Mouse (Mus musculus): ENCODE results near the gene Greb1. TPM values are rescaled to one million over a fixed set of nuclear protein-coding genes. Genes with fewer than 3 reads are reported as not detected.

Greb1 gene
- total RNA-seq (2017): not detected in 2 replicates

DNA sequence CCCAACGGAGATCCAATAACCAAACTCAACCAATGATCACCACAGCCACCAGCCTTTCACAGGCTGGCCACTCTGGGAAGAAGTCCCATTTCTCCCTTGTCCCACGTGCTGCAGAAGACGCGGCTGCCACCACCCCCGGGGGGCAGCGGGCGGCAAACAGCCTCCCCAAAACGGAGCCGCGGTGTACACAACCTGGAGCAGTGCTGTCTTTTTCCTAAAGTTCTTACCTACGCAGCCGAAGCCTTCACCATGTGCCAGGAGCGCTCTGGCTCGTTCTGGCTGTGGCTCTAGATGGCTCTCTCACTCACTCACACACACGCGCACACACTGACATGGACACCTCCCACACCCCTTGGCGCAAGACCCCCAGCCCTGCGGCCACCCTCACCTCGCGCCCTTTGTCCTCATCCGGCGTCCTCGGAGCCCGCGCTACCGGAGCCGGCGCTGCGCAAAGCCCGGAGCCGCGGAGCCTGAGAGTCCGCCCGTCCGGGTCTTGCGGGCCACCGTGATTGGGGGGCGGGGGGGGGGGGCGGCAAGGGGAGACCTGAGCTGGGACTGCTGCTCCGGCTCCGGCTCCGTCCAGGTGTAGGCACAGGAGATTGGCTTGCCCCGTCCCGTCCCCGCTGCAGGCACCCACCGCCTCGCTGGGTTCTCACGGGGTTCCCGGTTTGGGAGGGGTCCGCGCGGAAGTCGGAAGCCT lies at the start of gene Greb1:
Greb1 (minus strand) TSS at position 628 of the 700 bp plus-strand sequence.
- no peak for ATAC-seq (ENCODE audit: extremely low read depth, insufficient number of reproducible peaks, low FRiP score, poor library complexity, severe bottlenecking)

DNA sequence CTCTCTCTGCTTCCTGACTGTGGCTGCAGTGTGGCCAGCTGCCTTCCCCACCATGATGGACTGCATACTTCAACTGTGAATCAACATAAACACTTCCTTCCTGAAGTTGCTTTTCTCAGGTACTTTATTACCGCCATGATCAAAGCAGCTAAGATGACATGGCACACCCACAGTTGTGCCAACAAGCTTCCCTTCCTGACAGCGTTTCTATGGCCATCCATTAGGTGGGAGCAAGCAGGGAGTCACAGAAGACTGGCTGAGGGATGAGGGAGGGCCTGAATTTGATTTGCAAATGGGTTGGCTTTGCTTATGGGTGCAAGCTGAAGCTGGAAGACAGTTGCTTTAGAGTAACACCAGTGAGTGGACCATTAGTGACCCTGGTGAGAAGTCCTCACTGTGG lies 49.1 kb upstream of the Greb1 start:
- no peak for ATAC-seq (ENCODE audit: extremely low read depth, insufficient number of reproducible peaks, low FRiP score, poor library complexity, severe bottlenecking)

DNA sequence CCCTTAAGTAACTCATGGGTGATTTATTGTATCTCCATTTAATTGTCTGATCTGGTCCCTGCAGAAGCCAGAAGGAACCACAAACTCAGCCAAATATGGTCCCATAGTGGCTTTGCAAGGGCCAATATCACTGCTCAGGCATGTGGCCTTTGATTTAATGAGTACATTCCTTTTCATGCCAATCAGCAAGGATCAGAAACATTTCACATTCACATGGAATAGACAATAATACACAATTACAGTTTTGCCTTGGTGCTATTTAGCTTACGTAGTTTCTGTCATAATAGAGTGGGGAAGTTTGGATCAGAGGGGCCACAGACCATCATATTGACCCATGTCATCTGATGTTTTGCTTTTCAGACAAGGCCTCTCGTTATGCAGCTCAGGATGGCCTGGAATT lies 47.8 kb upstream of the Greb1 start:
- ATAC-seq (ENCODE audit: extremely low read depth, insufficient number of reproducible peaks, low FRiP score, poor library complexity, severe bottlenecking): no peak

DNA sequence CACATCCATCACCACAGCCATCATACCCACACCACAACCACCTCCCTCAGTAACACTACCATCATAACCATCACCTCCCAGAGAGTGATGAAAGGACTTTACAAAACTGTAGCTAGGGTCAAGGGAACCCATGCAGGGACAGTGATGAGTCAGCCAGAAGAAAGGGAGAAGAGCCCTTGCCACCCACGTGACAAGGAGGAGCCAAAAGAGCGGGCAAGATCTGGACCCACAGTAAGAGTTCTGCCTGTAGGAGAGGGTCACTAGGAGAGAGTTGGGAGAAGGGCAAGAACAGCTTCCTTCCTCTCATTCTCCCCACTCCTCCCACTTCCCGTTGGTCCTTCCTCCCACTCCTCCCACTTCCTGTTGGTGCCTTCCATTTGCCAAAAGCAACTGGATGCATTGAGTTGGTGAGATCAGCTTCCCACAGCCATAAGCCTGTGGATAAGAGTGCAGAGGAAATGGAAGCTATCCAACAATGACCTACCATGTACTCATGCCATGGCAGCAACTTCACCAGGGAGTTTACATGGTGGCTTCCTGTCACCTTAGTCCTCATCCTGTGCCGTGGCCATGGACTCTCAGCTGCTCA lies 46.6 kb upstream of the Greb1 start:
- ATAC-seq (ENCODE audit: extremely low read depth, insufficient number of reproducible peaks, low FRiP score, poor library complexity, severe bottlenecking): 0 out of 2 replicates have a peak, but pooled peaks have one; percentile 6

DNA sequence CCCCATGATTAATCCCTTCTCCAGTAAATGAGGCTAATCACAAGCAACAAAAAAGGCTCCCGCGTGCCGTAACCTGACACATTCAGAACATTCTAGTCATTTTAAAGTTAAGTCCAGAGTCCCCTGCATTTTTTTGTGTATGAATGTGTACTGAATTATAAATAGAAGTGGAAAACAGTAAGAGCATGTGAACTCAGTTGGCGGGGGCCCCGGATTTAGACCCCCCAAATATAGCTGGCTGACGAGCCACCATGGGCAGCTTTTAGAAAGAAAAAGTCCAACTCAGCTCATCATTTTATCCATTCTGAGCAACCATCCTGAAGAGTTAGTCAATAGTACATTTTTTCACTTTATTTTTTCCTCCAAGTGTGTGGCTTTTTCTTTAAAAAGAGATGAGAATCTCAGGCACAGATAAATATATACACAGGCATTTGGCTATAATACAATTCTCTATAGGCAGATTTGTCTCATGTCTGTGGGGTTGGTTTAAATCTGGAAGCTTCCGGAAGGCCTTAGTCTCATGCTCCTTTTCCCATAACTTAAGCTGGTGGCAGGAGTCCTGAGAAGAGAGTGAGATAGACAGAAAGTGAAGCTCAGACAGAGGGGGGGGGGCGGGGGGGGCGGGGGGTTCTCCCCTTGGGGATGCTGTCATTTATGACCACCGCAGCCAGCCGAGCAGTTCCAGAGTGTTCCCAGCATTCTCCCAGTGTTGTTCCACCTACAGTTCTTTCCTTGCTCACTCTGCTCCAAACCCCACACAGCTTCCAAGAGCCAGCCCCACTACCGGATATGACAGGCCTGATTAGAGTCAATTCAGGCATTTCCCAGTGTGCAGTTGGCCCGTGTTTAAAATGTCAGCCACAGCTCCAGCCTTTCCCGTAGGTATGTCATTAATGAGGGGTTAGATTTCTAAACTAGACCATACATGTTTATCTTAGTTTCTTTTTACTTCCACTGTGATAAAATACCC lies 44.2 kb upstream of the Greb1 start:
- no peak for ATAC-seq (ENCODE audit: extremely low read depth, insufficient number of reproducible peaks, low FRiP score, poor library complexity, severe bottlenecking)

DNA sequence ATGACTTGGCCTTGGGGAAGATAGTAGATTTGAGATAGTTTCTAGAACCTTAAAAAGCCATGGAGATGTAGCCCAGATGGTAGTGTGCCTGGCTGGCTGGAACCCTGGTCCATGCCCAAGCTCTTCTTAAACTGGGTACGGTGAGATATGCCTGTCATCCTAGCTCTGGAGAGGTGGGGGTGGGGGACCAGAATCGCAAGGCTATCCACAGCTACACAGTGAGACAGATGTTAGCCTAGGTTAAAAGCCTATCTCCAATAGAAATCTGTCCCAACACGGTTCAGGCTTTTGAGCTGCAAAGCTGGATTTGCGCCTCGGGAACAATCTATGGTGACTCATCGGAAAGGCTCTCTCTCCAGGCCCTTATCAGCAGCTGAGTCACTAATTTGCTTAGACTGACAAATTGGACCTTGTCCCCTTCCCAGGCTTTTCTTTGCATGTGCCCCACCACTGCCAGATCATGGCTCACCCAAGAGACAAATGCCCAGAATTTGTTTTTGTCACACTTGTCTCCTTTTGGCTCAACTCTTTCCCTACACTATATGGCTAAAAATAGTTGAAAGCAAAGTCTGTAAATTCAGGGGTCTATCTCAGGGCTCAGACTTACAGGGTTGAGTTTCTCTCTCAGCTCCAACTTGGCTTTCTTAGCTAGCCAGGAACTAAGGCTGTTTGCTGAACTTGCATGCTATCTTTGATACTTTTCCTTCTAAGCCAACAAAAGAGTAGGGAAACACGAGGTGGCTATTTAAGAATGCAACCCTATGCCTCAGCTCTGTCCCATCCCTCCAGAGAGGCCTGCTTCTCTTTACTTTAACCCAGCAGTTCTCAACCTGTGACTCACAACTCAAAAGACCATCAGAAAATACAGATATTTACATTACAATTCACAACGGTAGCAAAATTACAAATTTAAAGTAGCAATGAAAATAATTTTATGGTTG lies 40.4 kb upstream of the Greb1 start:
- ATAC-seq (ENCODE audit: extremely low read depth, insufficient number of reproducible peaks, low FRiP score, poor library complexity, severe bottlenecking): no peak

DNA sequence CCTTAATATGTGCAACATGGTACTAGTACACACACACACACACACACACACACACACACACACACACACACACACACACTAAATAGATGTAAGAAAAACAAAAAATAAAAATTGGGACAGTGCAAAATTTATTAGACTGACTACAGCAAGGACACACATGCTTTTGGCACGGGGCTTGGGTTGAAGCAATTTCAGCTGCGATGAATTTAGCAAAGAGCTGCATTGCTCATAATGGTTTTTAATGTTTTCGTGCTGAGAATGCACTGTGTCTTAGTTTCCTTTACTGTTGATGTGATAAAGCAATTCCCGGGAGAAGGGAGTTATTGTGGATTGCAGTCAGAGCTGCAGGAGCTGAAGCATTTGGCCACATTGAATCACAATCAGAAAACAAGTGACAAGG lies 37.1 kb upstream of the Greb1 start:
- ATAC-seq (ENCODE audit: extremely low read depth, insufficient number of reproducible peaks, low FRiP score, poor library complexity, severe bottlenecking): no peak

DNA sequence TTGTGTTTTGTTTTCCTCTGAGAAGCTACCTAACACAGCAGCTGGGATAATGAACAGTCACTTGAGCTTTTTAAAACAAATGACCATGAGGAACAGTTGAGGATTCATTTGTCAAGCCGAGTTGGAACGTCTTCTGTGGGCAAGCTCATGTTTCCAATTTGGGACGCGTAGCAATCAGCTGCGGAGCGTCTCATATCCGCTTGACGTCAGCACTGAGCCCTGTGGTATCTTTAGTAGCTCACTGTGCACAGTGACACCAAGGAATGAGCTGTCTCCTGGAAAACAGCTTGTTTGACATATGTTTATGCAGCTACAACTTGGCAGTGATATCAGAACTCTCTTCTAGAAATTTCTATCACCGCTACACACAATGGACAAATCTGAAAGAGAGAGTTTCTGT lies 35.5 kb upstream of the Greb1 start:
- ATAC-seq (ENCODE audit: extremely low read depth, insufficient number of reproducible peaks, low FRiP score, poor library complexity, severe bottlenecking): no peak

DNA sequence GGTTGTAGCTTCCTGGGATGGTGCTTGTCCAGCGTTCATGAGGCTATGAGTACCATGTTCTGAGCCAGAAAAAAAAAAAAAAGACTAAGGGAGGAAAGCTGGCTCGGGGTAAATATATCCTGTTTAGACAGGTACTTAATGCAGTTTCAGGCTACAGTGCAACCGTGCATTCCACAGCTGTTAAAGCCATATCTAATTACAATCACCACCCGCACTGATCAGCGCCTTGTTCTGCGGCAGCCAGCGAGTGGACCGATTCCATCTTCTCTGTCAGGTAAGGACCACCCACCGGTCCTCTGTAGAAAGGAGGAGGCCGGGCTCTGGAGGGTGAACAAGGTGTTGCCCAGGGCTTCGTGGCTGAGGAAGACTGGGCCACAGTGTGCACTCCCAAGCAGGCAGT lies 34.0 kb upstream of the Greb1 start:
- ATAC-seq (ENCODE audit: extremely low read depth, insufficient number of reproducible peaks, low FRiP score, poor library complexity, severe bottlenecking): no peak

DNA sequence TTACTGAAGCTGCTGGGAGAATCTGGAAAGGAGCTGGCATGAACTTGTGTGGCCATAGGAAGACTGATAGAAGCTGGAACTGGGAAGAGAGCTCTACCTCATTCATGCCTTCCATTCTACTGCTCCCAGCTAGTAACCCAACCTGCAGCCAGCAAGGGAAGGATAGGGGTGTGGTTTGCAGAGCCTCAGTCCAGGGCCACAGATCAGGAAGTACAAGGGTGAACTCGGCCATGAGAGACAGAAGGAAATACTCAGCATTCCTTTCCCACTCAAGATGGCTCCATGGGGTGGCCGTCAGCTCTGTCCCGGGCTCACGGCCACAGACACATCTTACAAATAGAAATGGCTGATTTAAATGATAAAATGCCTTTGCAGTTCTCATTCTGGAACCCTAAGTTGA lies 30.4 kb upstream of the Greb1 start:
- ATAC-seq (ENCODE audit: extremely low read depth, insufficient number of reproducible peaks, low FRiP score, poor library complexity, severe bottlenecking): no peak

DNA sequence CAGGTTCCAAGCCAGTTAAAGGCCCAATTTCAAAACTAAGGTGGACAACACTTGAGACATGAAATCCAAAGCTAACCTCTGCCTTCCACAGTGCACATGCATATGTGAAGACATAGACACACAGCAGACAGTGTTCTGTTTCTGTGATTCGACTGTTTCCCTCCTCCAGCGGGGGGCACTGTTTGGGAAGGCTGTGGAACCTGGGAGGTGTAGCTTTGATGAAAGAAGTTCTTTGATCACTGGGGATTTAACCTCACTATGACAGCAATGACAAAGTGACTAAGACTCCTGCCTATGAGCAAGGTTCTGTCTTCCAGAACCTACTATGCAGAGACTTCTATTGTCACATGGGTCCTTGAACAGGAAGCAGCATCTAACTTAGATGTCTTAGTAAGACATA lies 29.1 kb upstream of the Greb1 start:
- no peak for ATAC-seq (ENCODE audit: extremely low read depth, insufficient number of reproducible peaks, low FRiP score, poor library complexity, severe bottlenecking)

DNA sequence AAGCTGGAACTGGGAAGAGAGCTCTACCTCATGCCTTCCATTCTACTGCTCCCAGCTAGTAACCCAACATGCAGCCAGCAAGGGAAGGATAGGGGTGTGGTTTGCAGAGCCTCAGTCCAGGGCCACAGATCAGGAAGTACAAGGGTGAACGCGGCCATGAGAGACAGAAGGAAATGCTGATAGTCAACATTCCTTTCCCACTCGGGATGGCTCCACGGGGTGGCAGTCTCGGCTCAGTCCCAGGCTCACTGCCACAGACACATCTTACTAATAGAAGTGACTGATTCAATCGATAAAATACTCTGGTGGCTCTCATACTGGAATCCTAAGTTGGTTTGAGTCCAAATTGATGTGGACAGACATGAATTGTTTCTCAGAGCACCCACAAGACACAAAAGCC lies 27.8 kb upstream of the Greb1 start:
- ATAC-seq (ENCODE audit: extremely low read depth, insufficient number of reproducible peaks, low FRiP score, poor library complexity, severe bottlenecking): 0 out of 2 replicates have a peak, but pooled peaks have one; percentile 25

DNA sequence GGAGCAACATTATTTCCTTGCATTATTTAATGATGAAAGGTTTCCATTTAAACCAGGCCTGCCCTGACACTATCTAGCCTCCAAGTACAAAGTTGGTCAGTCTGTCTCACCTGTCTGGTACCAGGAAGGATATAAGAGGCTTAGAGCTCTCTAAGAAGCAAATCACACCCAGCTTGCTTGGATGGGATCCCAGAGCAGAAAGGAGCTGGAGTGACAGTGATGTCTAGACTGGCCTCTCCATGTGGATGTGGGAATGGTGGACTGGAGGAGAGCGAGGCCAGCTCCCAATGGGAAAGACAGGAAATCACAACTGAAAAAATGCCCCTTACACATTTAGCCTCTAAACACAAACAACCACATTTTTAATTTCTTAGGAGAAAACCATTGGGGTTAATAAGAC lies 23.0 kb upstream of the Greb1 start:
- ATAC-seq (ENCODE audit: extremely low read depth, insufficient number of reproducible peaks, low FRiP score, poor library complexity, severe bottlenecking): no peak

DNA sequence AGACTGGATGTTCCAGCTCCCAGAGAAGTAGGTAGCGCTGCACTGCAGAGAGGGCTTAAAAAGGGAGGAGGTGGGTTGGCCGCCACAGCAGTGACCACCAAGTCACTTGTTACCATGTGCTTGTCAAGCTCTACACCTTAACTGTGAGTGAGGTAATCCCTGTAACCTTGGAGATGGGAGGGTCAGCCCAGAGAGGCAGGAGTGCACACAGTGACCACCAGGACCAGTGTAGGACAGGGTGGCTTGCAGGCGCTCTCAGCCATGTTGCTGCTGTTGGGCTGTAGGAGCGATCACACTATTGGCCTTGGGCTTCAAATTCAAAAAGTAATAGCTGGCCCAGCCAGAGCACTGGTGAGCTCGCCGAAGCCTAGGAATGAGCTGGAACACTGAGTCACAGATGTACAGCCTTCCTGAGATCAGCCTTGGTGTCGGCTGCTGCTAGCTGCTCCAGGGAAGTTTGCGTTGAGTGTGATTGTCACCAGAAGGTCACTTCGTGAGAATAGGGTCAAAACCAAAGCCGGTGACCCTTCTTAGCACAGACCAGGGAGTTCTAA lies 21.6 kb upstream of the Greb1 start:
- no peak for ATAC-seq (ENCODE audit: extremely low read depth, insufficient number of reproducible peaks, low FRiP score, poor library complexity, severe bottlenecking)

DNA sequence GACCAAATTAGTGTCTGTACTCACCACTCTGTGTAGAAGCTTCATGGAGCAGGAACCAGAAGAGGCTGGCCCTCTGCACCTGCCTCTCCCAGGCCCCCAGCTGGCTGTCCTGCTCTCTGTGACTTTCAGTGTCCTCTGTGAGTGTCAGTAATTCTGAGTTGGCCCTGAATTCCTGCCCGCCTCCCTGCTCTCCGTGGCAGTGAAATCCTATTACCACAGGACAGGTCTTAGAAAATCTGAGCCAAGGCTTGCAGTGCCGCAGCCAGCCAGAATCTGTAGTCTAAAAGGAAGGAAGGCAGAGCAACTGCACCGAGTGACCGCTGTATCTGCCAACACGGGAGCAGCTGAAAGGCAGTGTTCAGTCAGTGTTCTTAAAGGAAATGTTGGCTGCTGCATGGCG lies 20.1 kb upstream of the Greb1 start:
- ATAC-seq (ENCODE audit: extremely low read depth, insufficient number of reproducible peaks, low FRiP score, poor library complexity, severe bottlenecking): no peak

DNA sequence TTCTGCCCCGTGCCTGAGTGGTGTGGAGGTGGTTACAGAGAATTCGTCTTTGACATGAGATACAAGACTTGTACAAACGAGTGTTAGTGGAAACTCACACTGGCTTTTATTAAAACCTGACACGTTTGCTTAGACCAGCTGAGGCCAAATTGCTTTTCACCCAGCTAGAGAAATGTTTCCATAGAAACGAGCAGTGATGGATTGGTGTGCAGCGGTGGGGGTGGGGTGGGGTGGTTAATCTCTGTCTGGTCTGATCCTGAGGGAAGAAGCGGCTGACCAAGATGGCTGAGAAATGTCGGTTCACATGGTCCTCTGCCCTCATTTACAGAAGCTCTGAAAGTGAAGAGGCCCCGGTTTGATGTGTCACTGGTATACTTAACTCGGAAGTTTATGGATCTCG lies 17.8 kb upstream of the Greb1 start:
- ATAC-seq (ENCODE audit: extremely low read depth, insufficient number of reproducible peaks, low FRiP score, poor library complexity, severe bottlenecking): no peak

DNA sequence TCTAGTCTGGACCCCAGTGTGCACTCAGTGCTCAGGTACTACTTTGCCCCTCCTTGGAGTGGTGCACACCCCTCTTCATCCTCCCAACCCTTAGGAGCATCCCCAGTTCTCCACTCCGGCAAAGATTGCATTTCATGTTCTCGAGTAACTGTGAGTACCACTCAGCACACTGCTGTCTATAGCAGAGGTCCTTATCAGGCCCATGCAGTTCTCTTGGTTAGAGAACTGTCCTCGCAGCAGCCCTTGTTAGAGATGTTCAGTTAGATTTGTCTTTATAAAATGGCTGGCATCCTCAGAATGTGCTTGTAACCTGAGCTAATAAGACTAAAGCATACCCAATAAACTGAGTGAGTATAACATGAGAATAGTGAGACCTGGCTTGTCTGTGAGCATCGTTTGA lies 16.5 kb upstream of the Greb1 start:
- ATAC-seq (ENCODE audit: extremely low read depth, insufficient number of reproducible peaks, low FRiP score, poor library complexity, severe bottlenecking): no peak

DNA sequence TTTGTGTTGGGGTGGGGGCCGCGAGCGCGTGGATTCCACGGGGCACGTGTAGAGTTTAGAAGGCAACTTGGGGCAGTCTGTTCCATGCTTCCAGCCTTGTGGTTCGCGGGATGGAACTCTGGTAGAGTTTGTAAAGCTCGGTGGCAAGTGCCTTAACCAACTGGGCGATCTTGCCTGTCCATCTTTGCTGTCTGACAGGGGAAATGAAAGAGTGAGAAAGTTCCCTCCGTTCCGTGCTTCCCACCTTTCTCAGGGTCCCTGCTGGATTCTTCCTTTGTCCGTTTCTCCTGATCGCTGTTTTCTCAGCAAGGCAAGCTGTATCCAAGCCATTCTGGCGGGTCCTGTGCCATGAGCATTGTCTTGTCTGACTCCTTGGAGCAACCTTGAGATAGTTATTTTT lies 10.8 kb upstream of the Greb1 start:
- ATAC-seq (ENCODE audit: extremely low read depth, insufficient number of reproducible peaks, low FRiP score, poor library complexity, severe bottlenecking): no peak

All from neutrophil, adult 5-6 weeks (primary cell).